Mouse (Mus musculus): ENCODE measurements at regions not wholly inside any gene's neighbourhood (a gene's known extent, or its start where the extent isn't known, plus 50 kb on each side); places are given as distances from the start of the nearest gene placed in this dataset.

DNA sequence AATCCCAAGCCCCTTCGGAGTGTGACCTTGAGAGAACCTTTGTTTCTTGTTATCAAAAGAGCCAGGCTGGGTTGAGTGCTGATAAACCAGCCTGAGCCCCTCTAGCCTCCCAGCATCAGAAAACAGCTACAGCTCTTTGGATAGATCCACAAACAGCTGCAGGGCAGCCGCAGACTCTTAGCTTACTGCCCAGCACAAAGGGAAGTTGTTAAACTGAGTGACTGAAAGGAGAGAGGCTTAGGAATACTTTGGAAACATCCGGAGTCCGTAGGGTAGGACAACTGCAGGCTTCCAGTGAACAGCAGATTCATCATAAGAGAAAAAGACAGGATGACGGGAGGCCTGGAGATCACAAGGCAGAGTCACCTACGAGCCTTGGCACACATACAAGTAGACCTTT, 166.9 kb upstream of the Tyw5 start:
- DNase-seq, result no peak

DNA sequence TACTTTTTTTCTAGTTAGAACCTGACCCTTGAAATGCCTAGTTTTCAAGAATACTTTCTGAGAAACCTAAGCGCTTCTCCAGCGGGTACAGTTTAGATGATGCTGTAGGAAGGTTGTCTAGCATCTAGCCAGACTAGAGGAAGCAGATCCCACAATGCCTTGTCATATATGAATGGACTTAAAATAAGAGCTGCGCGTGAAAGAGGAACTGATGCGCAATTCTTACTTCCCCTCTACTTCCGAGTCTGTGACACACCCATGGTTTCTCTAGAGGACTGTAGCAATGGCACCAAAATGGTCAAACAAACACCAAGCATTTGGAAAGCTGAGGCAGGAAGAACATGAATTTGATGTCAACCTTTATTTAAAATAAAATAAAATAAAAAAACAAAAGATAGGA, 167.6 kb upstream of the Tyw5 start:
- DNase-seq, result no peak

DNA sequence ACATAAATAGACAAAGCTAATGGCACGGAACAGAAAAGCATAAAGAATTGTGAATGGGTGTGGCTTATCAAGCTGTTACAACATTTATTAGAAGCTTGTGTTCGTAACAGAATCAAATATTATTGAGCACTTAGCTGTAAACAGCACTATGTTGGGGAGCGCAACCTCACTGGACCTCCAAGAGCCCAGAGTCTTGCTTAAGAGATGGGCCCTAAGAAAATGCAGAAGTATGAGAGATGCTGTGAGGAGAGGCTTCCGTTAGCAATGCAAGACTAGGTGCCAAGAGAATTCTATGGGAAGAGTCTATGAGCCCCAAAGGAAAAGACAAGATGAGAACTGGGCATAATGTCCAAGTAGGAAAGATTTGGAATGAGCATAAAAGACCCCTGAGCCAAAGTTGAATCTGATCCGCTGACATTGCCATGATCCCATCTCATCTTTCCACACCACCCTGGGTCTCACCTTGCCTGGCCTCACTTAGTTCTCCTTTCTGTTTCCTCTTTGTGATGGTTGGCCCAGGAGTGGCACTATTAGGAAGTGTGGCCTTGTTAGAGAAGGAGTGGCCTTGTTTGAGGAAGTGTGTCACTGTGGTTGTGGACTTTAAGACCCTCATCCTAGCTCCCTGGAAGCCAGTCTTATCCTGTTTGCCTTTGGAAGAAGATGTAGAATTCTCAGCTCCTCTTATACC, 169.3 kb upstream of the Tyw5 start:
- DNase-seq, result no peak

DNA sequence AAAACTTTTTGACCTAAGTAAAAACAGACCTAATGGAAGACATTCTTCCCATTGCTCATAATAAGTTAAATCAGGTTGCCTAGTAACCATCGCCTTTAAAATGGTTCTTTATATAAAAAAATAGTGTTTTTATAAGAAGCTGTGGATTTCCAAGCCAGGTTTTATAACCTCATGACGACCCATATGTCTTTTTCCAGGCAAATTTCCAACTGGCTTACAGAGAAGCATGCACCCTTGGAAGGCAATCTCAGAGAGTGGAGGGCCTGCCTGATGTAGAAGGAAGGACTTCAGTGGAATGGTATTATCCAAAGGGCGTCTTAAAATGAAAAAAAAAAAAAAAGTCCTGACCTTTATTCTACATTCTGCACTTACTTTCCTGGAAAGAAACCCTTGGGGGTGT, 172.2 kb upstream of the Tyw5 start:
- DNase-seq, result no peak

DNA sequence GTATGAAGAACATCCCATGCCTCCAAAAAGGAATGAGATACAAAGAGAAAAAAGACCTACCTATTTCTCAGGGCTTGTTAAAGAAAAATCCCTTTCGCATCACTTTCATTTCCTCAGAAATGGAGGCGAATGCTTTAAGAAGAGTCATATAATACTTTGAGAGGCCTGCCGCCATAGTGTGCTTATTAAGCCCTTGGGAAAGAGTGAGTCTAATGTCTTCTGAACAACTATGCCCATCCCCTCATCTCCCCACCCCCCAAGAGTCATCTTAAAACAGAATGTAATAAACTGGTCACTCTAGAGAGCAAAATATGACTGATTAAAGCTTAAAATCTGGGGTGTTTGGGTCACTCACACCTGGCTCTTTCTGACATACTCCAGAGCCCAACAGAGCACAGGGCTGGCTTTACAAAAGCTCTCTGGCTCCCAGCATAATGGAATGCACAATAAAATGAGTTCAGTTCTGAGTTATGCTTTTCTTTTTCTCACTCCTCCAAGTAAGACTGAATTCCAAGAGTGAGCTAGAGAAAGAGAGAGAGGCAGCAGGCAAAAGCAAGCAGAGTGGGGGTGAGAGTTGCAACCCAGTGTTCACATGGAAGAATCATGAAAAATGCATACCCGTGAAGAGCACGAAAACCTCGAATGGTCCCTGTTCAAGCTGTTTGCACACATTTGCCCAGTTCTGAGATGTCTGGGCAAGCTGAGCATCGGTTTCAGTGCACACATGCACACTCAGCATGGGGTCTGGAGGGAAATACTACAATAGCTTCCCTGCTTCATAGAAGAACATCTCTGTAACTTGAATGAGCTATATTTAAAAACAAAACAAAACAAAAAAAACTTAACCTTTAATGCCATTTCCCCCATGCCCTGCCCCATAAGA, 180.0 kb upstream of the Spats2l start:
- DNase-seq, result no peak

DNA sequence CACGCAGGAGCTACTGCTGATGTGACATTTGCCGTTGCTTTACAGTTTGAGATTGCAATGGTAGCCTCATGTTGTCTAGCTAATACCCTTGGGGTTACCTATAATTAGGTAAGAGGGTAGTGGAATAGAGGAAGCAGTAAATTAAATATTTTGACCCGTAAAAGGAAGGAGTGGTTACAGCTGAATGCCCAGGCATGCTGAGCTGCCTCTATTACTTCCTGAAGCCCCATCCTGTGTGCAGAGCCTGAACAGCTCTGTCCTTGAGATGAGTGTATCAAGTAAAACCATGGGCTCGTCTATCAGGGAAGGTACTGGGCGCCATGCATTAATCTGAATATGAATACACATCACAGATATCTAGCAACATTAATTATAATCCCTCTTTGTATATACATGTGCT, 179.1 kb upstream of the Spats2l start:
- DNase-seq, result no peak

DNA sequence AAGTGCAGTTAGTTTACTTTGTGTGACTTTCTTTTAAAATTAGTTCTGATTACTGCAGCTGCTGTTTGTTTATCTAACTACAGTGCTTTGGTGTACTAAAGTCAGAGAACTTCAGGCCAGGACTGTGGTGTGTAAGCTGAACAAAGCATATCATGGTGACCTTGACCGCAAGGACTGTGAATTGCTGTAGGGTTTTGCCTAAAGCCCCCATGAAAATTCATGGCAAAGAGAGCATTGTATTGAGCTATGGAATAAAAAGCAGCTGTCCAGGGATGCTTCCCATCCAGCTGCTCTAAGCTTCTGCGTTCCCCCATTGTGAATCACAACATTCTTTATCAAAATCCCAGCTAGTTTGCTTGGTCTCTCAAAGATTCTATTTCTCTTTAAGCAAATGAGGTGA, 173.0 kb upstream of the Spats2l start:
- no peak for DNase-seq

DNA sequence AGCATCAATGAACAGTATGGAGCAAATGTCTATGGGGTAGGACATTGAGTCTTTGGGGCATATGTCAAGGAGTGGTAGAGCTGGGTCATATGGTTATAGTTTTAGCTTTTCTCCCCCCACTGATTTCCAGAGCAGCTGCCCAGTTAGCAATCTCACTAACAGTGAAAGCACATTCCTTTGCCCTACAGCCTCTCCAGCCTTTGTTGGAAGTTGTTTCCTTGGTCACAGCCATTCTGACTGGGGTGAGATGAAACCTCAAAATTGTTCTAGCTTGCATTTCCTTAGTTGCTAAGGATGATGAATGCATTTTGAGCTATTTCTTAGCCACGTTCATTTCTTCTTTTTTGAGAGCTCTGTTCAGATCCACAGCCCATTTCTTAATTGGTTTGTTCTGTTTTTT, 168.4 kb upstream of the Spats2l start:
- no peak for DNase-seq

DNA sequence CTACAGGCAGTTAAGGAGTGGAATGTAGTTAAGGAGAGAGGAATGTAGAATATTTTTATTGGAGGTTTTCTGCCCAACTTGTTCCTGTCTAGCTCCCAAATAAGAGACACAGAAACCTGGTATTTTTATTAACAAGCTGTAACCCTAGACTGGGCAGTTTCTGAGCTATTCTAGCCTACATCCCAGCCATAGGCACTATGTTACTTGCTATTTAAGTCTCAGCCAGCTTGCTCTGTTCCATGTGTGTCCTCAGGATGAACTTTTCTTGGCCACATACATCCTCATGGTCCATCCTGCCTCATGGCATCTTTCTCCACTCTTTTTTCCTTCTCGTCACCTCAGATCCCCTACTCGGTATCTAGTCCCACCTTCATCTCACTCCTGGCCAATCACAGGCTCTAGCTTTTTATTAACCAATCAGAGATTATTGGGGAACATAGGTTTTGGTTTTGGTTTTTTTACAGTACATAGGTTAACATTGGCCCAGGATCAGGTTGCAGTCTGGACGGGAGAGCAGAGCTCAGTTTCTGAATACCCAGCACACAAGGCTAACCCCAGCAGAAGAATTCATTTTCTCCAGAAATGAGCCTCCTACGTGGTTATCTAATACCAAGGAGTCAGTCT, 167.8 kb upstream of the Spats2l start:
- no peak for DNase-seq

DNA sequence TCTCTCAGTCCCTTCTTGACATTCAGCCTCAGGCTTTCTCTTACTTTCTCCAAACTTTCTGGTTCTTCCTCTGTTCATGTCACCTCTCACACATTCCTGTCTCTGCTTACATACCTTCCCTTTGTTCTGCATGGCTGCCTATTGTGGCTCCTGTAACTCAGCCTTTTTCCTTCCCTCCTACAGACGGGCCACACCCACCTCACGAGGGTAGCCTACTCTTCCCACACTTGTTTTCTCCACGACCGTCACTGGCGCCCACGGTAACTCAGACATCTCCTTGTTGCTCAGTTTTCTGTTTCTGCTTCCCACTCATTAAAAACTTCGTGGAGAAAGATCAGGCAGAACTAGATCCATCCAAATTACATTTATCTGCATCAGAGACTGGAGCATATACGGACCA, 166.9 kb upstream of the Spats2l start:
- DNase-seq, result no peak

DNA sequence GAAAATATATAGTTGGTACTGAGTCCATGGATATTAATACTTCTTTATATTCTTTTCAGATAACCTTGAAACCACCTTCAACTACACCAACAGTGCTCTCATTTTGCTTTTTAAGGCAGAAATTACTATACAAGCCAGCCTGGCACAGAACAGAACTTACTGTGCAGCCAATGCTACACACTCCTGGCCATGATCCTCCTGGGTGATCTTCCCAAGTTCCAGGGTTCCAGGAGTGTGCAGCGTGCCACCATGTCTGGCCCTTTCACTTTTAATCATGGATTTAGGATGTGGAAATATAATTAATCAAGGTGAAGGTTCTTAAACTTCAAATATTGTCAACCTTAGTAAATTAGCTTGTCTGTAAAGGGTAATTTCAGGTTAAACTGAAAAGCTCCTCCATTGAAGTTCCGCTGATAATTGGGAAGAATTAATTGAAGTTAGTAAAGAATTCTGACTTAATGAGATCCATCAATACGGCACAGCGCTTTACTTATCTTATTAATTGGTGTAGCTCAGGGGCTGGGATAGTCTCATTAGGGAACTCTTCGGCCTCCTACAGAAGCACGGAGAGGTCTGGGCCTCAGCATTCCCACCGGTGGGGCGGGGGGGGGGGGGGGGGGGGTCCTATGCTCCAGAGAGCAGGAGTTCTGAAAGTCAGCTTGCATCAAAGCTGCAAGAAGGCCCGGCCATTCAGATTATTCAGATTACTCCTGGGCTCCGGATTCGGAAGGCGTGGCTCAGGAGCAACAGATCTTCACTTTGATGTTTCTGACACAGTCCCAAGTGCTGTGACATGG, 166.1 kb upstream of the Spats2l start:
- no peak for DNase-seq

DNA sequence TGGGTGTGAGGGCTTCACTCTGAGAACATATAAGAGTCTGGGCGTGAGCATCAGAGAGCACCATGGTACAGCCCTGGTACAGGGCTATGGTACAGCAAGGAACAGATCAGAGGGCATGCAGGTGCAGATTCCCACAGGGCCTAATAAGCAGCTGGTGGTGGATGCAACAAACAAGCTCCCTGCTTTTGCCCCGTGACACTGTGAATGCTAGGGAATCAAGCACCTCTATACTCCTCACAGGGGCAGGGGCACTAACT, 165.6 kb upstream of the Spats2l start:
- no peak for DNase-seq

DNA sequence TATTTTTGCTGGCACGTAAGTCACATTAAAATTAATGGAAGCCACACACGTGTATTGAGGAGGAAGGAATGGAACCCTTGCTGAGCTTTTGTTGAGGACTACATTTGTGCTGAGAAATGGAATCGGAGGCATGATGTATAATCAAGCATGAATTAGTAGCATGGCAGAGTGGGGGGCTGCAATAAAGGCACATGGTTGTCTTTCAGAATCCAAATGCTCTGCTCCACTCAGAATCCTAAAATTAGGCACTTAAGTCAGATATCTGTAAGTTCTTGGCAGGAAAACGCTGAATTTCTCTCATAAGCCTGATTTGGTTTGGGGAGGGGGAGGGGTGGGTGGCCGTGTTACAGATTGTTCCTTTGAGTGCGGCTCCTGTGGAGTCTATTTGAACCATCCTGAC, 164.7 kb upstream of the Spats2l start:
- DNase-seq, result no peak

DNA sequence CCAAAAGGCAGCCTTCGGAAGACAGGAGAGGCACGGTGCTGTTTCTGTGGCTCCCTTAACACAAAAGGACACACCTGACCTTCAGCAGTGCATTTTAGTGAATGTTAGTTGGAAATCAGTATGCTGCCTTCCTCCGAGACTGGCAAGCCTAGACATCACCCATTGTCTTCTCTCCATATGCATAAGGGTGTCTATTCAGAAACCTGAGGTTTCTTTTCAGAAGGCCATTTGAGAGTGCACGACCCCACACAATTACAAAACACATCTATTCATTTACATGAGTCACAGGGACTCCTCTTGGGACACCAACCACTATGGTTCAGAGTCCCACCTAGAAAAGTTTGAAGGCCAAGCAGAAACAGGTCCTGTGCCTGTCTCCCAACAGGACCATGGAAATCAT, 161.8 kb upstream of the Spats2l start:
- no peak for DNase-seq

DNA sequence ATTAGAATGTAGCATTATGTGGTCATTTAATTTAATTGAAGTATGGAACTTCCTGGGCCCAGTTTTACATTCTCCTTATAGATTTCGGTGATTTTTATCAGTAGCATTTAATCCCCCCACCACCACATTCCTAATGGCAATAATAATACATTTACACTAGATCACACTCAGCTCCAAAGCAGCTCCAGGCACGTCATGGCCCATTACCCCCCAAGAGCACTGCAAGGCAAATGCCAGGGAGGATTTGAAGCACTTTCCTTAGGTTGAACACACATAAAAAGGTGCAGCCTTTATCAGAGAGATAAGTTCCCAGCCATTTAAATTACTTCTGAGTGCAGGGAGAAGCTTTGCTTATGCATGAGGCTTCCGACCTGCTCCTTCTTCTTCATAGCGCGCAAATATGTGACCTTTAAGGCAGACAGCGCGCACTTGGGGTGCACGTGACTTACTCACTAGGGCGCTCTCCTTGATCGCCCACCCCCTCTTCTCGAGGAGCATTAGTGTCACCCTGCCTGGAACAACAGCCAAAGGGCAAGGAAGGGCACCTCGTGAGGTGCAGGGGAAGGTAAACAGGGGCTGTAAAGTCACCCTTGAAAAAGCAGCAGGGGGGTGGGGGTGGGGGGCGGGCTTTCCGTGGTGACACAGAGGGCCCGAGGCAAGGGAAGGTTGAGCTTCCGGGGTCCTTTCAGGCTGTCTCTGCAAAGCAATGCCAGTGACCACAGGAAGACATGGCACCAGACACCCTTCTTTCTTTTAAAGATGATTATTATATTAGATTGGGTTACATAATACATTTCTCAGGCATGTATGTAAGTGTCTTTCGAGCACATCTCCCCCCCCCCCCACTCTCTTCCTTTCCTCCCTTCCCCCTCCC, 160.8 kb upstream of the Spats2l start:
- no peak for DNase-seq

DNA sequence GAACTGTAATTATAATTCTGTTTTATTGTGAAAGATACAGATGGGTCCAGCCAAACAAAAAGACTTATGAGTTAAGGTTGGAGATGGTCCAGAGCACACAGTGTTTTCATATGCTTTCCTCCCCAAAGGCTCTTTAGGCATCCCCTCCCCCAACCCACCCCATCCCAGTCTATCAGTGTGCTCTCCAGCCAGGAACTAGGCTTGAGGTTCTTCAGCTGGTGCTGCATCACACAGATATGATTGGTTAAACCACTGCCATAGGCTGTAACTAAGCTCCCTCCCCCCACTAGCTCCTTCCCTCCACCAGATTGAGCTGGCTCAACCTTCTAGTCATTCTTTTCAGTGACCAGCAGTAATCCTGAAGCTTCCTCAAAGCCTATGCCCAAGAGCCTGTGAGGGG, 158.8 kb upstream of the Spats2l start:
- DNase-seq, result no peak

DNA sequence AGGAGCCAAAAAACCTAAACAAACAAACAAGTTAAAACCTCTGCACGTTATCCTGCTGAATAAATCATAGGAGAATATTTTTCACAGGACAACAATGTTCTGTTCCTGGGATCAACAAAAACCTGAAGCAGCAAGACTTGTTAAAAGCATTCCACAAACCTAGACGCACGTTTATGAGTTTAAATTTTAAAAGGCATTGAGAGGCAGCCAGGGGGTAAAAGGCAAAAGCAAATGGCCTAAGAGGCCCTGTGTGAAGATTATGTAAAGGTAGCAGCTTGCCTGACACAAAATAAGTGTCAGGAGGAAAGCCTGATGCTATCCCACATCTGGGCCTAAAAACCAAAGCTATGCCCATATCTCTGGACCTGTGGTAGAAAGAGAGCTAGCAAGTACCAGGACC, 156.6 kb upstream of the Spats2l start:
- no peak for DNase-seq

DNA sequence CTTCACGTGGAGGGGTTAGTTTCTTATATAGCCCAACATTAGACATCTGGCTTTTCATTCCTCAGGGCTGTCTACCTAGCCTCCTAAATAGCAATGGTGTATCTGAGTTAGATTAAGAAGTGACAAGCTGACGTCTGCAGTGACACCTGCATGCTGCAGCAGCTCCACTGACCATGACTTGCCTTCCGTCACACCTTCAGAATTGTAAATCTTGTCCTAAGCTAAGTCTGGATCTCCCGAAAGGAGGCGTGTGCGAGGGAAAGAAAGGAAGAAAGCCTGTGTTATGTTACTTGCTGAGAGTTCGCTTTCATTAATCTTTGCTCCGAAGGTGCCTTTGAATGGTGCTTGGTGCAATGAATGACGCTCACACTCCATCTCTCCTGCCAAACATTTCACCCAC, 151.4 kb upstream of the Spats2l start:
- no peak for DNase-seq

DNA sequence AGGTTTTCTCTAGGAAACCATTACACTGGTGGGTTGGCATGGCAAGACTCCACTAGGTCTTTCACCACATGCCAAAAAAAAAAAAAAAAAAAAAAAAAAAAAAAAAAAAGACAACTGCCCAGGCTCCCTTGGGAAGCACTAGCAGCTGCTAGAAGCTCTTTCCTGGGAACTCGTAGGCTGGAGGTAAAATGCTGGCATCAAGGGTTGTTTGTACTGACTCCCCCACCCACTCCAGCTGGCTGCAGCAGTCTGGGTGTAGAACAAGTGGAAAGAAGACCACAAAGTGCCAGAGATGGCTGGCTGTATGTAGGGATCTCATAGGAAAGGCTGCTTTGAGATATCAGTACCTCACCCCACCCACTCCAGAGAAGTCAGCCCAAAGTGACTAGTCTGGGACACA, 140.0 kb upstream of the Spats2l start:
- DNase-seq, result no peak

DNA sequence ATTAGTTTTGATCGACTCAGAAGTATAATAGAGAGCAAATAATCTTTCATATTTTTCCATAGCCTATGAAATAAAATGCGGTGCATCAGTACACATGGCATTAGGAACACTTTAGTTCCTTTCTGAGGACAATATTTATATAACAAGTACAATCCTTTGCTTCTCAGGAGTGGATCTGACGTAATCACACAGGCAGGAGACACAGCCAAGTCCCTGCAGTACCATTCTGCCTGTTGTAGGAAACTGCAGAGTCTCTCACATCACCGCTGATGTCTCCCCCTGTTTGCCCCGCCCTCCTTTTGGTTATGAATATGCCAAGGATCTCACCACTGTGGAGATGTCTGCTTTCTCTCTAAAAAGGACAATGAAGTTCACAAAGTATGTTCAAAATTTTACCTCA, 131.8 kb upstream of the Spats2l start:
- DNase-seq, result no peak

DNA sequence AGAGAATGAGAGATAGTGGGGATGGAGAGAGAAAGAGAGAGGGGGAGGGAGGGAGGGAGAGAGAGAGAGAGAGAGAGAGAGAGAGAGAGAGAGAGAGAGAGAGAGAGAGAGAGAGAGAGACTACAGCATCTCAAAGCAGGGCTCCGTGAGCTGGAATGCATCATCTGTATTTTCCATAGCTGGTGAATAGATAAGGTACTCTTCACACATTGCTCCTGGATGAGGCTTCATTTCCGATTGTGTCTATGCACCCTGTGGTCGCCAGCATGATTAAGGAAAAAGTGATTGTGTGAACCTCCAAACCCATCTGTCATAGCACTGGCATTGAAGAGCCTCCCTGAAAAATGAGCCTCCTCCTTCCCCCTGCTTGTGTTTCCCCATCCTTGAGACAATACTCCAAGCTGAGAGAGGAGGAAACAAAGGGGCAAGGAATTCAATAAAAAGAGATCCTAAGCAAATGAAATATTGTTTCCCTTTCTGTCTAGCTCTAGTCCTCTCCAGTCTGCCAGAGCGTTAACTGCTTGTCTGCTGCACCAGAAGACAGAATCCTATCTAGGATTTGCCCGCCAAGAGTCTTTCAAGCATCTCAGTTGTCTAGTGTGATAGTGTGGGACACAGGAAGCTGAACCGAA, 130.4 kb upstream of the Spats2l start:
- no peak for DNase-seq

DNA sequence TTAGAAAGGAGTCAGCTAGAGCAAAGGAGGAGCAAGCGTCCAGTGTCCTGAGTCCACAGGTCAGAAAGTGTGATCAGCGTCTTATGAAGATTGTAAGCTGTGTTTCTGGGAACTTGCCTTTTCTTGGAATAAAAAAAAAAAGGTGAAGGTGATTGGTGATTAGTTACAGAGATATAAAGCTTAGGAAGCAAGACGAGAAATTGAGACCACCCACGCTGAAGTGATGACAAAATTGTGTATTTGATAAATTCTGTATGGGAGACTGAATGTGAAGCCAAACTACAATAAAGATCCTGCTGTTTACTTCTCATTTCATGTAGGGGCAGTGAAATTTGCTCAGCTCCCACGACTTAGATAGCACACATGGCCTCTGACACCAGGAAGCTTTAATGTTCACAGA, 109.0 kb upstream of the Spats2l start:
- DNase-seq, result no peak

Measured in layer of hippocampus, postnatal 36 days (tissue).